Mouse (Mus musculus): ENCODE results near the gene Wfikkn2. TPM values are rescaled to one million over a fixed set of nuclear protein-coding genes. Genes with fewer than 3 reads are reported as not detected.

Wfikkn2 gene
- total and polyA plus RNA-seq, 3 experiments: 0.52 to 1.3 (median 0.55) TPM

- no peak for DNase-seq
Observed at GRCm38 (mm10) chr11:94261585-94262370, 16.0 kb upstream of the Wfikkn2 start.

- DNase-seq: no peak
Observed at GRCm38 (mm10) chr11:94259814-94260213, 14.0 kb upstream of the Wfikkn2 start.

DNA sequence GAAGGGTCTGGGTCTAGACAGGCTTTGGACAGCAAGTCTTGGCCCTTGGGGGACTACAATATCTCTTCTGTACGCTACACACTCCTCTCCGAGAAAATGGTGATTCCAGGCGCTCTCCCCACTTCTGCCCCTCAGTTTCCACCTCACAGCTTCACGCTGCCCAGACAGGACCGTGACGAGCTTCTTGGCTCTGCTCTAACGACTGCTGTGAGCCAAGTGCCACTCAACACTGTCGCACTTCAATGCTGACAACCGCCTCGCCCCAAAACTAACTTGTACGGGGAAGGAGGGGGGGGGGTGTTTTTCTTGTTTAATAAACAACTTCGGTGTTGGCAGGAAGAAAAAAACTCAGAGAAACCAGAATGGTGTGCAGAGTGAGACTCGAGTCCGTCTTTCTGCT lies 12.2 kb upstream of the Wfikkn2 start:
- DNase-seq: no peak

DNA sequence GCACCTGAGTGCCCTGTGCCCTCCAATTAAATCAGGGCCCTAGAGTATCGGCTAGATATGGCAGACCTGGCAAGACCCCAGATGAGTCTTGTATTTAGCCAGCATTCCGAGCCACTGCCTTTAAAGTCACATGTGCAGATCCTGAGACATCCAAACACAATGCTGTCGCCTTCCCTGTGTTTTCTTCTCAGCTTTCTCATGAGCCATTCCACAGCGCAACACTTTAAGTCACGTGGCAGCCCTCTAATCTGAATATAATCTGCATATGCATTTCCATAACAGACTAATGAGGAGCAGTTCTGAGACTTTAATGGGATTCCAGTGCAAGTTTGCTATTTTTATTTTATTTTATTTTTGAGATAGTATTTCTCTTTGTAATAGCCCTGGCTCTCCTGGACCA lies 9.9 kb upstream of the Wfikkn2 start:
- no peak for DNase-seq

GRCm38 (mm10) chr11:94253691-94254090 lies 7.9 kb upstream of the Wfikkn2 start:
- peak; percentile 51 for DNase-seq

DNA sequence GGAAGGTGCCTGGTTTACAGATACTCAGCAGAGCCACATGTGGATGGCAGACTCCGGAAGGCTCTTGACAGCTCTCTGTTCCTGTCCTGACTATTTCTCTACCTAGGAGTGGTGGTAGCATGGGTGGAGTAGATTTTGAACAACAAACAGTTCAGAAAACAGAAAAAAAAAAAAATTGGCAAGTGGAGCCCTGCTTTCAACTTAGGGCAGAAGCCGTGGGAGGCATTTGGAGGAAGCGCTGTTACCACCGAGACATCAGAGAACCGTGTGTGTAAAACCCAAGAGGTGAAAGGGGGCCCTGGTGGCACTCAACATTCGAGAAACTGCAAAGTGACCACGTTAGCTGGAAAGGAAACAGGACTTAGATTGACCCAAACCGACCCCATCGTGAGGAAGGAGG lies 7.4 kb upstream of the Wfikkn2 start:
- DNase-seq: no peak

GRCm38 (mm10) chr11:94246789-94247061 lies 920 bp upstream of the Wfikkn2 start:
- DNase-seq: no peak

GRCm38 (mm10) chr11:94244385-94244784 lies 1.4 kb downstream of the Wfikkn2 start:
- no peak for DNase-seq

- DNase-seq: no peak
Observed at GRCm38 (mm10) chr11:94243422-94244180, 2.2 kb downstream of the Wfikkn2 start.

GRCm38 (mm10) chr11:94242760-94243421 lies 2.9 kb downstream of the Wfikkn2 start:
- peak; percentile 52 for DNase-seq

DNA sequence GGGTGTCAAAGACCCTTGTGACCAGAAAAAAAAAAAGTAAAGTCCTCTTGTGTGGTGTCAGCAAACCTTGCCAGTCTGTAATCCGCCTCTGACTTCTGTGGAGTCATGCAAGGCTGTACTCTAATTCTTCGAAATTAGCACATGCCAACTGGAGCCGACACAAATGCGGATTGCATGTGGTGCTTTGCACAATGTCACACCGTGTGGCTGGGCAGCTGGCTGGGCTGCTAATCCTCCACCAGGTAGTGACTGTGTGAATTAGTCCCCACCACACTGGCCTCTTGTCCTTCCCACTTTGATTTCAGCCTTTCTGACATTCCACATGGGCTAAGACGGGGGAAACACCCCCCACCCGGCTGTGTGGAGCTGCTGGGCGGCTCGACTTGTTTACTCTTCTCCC lies 6.1 kb downstream of the Wfikkn2 start:
- no peak for DNase-seq

GRCm38 (mm10) chr11:94238786-94239185 lies 7.0 kb downstream of the Wfikkn2 start:
- DNase-seq: no peak

DNA sequence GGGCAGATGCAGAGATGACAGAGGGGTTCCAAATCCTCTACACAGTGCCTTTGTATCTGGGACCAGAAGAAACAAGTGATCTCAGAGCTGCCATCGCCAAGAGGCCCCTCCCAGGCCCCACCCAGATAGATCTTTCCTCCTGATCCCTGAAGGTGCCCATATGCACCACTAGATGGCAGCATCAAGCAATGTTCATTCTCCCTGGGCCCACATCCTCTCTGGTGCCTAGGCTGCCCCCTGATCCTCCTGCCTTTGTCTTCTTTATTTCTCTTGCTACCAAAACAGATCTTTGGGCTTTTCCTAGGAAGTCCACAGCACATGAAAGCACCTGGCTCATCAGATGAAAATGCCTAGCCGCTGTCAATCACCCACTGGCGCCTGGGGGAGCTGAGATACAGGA lies 9.7 kb downstream of the Wfikkn2 start:
- peak; percentile 74 for DNase-seq

DNA sequence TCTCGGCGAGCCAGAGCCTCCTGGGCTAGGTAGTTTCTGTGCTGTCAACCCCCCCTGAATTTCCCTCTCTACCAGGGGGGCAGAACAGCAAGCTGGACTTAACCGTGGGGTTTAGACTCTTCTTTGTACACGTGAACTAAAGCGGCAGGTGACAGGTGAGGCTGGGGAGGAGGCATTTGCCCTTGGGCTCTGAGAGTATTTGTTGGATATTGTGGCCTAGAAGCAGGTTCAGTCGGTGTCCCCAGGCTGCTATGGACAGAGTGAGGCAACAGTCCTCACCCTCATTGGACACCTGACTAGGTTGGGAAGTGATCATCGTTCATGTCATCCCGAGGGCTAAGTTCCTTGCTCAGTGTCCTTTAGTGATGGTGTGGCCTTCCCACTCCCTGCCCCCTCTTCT lies 10.9 kb downstream of the Wfikkn2 start:
- no peak for DNase-seq

DNA sequence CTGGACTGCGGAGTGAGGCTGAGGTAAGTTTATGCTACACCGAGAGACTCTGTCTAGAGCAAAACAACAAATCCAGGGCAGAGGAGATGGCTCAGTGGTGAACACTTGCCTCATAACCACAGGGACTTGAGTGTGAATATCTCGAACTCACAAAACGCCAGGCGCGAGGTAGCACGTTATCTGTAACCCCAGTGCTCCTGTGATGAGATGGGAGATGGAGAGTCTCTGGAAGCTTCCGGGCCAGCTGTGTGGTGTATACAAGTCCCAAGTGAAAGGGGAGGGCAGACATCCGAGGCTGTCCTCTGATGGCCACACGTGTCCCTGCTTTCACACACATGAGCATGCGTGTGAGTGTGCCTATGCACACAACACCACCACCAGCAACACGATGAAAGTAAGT lies 11.4 kb downstream of the Wfikkn2 start:
- DNase-seq: no peak

GRCm38 (mm10) chr11:94233405-94233804 lies 12.4 kb downstream of the Wfikkn2 start:
- DNase-seq: no peak

DNA sequence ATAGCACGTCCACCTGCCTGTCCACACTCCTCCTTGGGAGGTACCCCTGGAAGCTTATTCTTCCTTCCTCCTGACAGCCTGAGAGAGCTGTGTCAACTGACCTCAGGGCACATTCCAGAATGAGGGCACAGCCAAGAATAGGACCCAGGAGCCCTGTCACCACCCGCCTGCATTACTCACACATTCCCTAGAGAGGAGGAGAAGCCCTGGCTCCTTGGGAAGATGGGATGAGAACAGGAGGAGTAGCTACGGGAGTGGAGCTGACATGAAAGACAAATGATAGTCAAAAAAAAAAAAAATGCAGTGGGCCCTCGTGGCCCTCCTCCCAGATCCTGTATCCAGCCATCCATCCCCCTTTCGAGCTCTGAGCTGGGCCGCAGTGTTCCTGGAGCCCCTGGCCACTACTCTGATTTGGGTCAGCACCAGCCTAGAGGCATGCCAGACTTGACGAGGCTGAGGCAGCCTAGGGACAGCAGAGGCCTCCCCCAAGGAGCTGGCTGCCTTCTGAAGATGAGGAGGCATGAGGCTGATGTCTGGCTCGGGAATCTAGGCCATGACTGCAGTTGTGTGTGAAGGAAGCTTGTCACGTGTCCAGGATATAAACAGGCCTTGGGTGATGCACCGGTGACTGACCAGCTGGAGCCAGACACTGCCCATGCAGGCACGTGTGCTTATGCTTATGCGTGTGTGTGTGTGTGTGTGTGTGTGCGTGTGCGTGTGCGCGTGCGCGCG lies 13.8 kb downstream of the Wfikkn2 start:
- peak; percentile 71 for DNase-seq

GRCm38 (mm10) chr11:94230244-94230643 lies 15.6 kb downstream of the Wfikkn2 start:
- DNase-seq: no peak

GRCm38 (mm10) chr11:94229207-94229960 lies 16.4 kb downstream of the Wfikkn2 start:
- DNase-seq: no peak

DNA sequence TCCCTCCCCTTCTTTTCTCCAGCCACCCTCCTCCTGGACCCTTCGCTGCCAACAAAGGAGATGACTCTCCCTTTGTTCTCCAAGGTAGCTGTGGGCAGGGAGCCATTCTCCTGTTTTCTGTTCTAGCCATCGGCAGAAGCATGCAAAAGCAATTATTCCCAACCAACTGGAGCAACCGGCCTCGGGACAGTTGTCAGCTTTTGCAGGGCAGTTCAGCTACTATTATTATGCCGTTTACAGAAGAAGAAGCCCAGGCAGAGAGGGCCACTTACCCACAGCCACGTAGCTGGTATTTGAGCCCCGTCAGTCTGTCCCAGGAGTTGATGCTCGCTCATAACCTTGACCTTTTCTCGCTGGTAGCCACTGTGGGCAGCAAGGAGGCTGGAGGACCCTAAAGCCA lies 17.4 kb downstream of the Wfikkn2 start:
- peak; percentile 53 for DNase-seq

DNA sequence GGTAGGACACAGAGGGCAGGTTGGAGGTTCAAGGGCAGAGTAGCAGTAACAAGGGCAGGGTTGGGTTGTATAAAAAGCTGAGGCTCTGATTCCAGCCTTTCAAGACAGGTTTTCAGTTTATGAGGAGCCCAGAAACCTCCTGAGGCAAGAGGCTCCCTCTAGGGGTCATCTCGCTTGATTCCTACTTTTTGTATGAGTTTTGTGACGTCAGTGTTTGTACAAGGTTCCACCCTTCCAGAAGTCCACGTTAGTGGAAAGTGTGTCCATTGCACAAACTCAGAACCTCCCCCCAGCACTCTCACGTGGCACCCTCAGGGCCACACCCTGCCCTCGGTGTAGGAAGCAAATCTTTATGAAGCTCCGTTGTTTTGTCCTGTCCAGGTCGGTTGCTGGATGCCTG lies 19.8 kb downstream of the Wfikkn2 start:
- peak; percentile 73 for DNase-seq

DNA sequence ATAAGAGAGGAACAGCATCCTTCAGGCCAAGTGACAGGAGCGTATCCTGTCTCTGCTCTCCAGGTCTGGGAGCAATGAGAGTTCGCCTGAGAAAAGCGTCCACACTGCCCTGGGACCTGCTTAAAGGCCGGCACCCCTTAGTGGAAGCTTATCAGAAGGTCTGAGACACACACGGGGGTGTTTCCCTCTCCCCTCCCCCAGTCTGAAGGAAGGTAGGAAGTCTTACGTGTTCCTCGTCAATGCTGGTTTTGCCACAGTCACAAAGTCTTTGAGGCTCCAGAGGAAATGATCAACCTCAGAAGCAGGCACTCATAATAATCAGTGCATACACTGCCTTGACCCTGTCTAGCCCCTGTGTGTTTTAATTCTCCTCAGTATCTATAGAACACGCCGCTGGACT lies 22.3 kb downstream of the Wfikkn2 start:
- DNase-seq: no peak

All from adrenal gland, adult 2 months (tissue).